Mouse (Mus musculus): Measurements from ENCODE around the gene Apoa1. TPM values are rescaled to one million over a fixed set of nuclear protein-coding genes. Genes with fewer than 3 reads are reported as not detected.

The Apoa1 gene
- polyA plus RNA-seq (2014; fragmentation: Illumina TruSeq; extraction: RNeasy Lipid Tissue Mini Kit (QIAGEN cat#74804); ENCODE audit: low read depth, low replicate concordance), result not detected

GRCm38 (mm10) chr9:46228491-46228890, at the start of gene Apoa1:
TSS of gene Apoa1 (plus strand) at chr9:46228580.

GRCm38 (mm10) chr9:46235596-46235648, 7.0 kb downstream of the Apoa1 start, which contains the start of gene Apoc3:
TSS of gene Apoc3 (minus strand) at chr9:46235636.

GRCm38 (mm10) chr9:46240526-46241153, 12.3 kb downstream of the Apoa1 start, which contains the start of gene Apoa4:
TSS of gene Apoa4 (plus strand) at chr9:46240696.

GRCm38 (mm10) chr9:46268343-46268873, 40.0 kb downstream of the Apoa1 start, which contains the start of gene Apoa5:
TSS of gene Apoa5 (plus strand) at chr9:46268633.

GRCm38 (mm10) chr9:46272677-46273454, 44.5 kb downstream of the Apoa1 start, which contains the start of gene Zpr1:
TSS of gene Zpr1 (plus strand) at chr9:46273064.

Other genes with a start within 250 kb of the Apoa1 start
- gene Pafah1b2, start 215.9 kb upstream of the Apoa1 start, polyA plus RNA-seq (2014; fragmentation: Illumina TruSeq; extraction: RNeasy Lipid Tissue Mini Kit (QIAGEN cat#74804); ENCODE audit: low read depth, low replicate concordance), result 407 TPM
- gene Sik3, start 215.8 kb upstream of the Apoa1 start, polyA plus RNA-seq (2014; fragmentation: Illumina TruSeq; extraction: RNeasy Lipid Tissue Mini Kit (QIAGEN cat#74804); ENCODE audit: low read depth, low replicate concordance), result 9.9 TPM
- not detected for gene Apoc3, start 7.1 kb downstream of the Apoa1 start, polyA plus RNA-seq (2014; fragmentation: Illumina TruSeq; extraction: RNeasy Lipid Tissue Mini Kit (QIAGEN cat#74804); ENCODE audit: low read depth, low replicate concordance)
- not detected for gene Apoa4, start 12.1 kb downstream of the Apoa1 start, polyA plus RNA-seq (2014; fragmentation: Illumina TruSeq; extraction: RNeasy Lipid Tissue Mini Kit (QIAGEN cat#74804); ENCODE audit: low read depth, low replicate concordance)
- not detected for gene Apoa5, start 40.1 kb downstream of the Apoa1 start, polyA plus RNA-seq (2014; fragmentation: Illumina TruSeq; extraction: RNeasy Lipid Tissue Mini Kit (QIAGEN cat#74804); ENCODE audit: low read depth, low replicate concordance)
- 38.8 TPM for gene Zpr1, start 44.5 kb downstream of the Apoa1 start, polyA plus RNA-seq (2014; fragmentation: Illumina TruSeq; extraction: RNeasy Lipid Tissue Mini Kit (QIAGEN cat#74804); ENCODE audit: low read depth, low replicate concordance)
- 5.5 TPM for gene Bud13, start 54.4 kb downstream of the Apoa1 start, polyA plus RNA-seq (2014; fragmentation: Illumina TruSeq; extraction: RNeasy Lipid Tissue Mini Kit (QIAGEN cat#74804); ENCODE audit: low read depth, low replicate concordance)
- 100 TPM for gene 4931429L15Rik, start 91.4 kb downstream of the Apoa1 start, polyA plus RNA-seq (2014; fragmentation: Illumina TruSeq; extraction: RNeasy Lipid Tissue Mini Kit (QIAGEN cat#74804); ENCODE audit: low read depth, low replicate concordance)

Measured in testis, adult 10 weeks (tissue).